Mouse (Mus musculus) liver, embryonic 13.5 days (tissue): Measurements from ENCODE around the gene Lcn9. TPM values are rescaled to one million over a fixed set of nuclear protein-coding genes. Genes with fewer than 3 reads are reported as not detected.

Experiments
- ATAC-seq: fragments of 200-750 bp; cut with Nextera tagmentation; 2 replicates; pipeline ENCODE4 v1.8.0; 2017; ENCODE audit warnings: low read depth, mild to moderate bottlenecking, moderate number of reproducible peaks, moderate library complexity
- DNase-seq: peaks from one replicate; pipeline ENCODE4 v3.0.0; 2022
- H3K27ac ChIP-seq: fragments of 300-500 bp; sonication (generic); 2 replicates; pipeline ENCODE4 v1.5.1; 2015; ENCODE audit warnings: moderate library complexity, mild to moderate bottlenecking, inconsistent platforms
- H3K27me3 ChIP-seq: fragments of 300-500 bp; sonication (generic); 2 replicates; pipeline ENCODE4 v1.6.1; 2015; ENCODE audit warnings: mild to moderate bottlenecking, inconsistent platforms
- H3K36me3 ChIP-seq: fragments of 300-500 bp; sonication (generic); 2 replicates; pipeline ENCODE4 v1.6.1; 2015; ENCODE audit warnings: mild to moderate bottlenecking, inconsistent platforms
- H3K4me1 ChIP-seq: fragments of 300-500 bp; sonication (generic); replicated peaks from 2 replicates; pipeline ENCODE4 v1.6.1; 2015; ENCODE audit warnings: inconsistent platforms
- H3K4me2 ChIP-seq: fragments of 300-500 bp; sonication (generic); 2 replicates; pipeline ENCODE4 v1.6.1; 2015; ENCODE audit warnings: inconsistent platforms, mild to moderate bottlenecking, moderate library complexity
- H3K4me3 ChIP-seq: fragments of 300-500 bp; sonication (generic); replicated peaks from 2 replicates; pipeline ENCODE4 v1.5.1; 2015; ENCODE audit warnings: mild to moderate bottlenecking, inconsistent platforms
- H3K9ac ChIP-seq: fragments of 300-500 bp; sonication (generic); 2 replicates; pipeline ENCODE4 v1.6.1; 2015; ENCODE audit warnings: mild to moderate bottlenecking, inconsistent platforms
- H3K9me3 ChIP-seq: fragments of 300-500 bp; sonication (generic); replicated peaks from 2 replicates; pipeline ENCODE4 v1.6.1; 2016; ENCODE audit warnings: inconsistent platforms
- WGBS: fragments of 180-500 bp; shearing (Covaris S2); methylation state at CpG from one replicate; pipeline ENCODE4 v1.1.7; 2015; ENCODE audit not compliant: insufficient replicate concordance; 5-methylcytosine and 5-hydroxymethylcytosine counted together
- polyA plus RNA-seq: library from polyadenylated mRNA; unstranded; fragments of >200 nt; fragmentation: Nextera tagmentation; extraction: Ambion mirVana; gene quantifications from 2 replicates; pipeline ENCODE4 v1.2.1, GENCODE M21; 2015

Gene Lcn9
- polyA plus RNA-seq, 1 experiment from 2014 or later, result not detected

DNA sequence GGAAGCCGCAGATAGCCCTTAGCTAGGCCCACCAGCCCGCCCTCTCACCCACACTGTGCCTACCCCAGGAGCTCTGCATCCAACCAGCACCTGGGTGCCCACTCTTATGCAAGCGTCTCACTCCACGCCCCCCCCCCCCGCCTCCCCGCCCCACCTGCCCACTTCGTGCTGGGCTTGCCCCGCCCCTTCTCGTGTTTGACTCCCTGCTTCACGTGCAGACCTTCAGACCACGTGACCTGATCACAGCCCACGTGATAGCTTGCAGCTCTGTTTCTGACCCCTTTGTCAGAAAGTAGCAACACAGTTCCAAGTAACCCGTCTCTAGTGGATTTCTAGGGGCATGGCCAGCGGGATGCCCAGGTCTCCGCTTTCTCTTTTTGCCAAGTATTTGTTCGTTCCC lies 24.3 kb downstream of the Lcn9 start, which contains the start of gene Sohlh1:
Gene Sohlh1 (minus strand): TSS at position 23 of the 400 bp plus-strand sequence.
- 65% methylated on average over 16 of the region's 16 CpGs for WGBS
- Histone ChIP-seq H3K9ac (no peak within 1 kb of the TSS), H3K27me3 (no peaks in the 10 kb centered on the region), H3K4me1 (no peaks in the 10 kb centered on the region), H3K9me3 (no peaks in the 10 kb centered on the region), H3K4me2 (no peak within 1 kb of the TSS), H3K27ac (no peak within 1 kb of the TSS), H3K36me3 (no peaks in the 10 kb centered on the region), H3K4me3 (no peak within 1 kb of the TSS)
- DNase-seq (no peak), ATAC-seq (no peak)

GRCm38 (mm10) chr2:25850330-25850729 lies 27.4 kb downstream of the Lcn9 start:
- Histone ChIP-seq H3K36me3 (no peaks in the 10 kb centered on the region), H3K9me3 (no peaks in the 10 kb centered on the region), H3K4me3 (no peak overlapping the region), H3K27ac (no peak overlapping the region), H3K4me1 (no peaks in the 10 kb centered on the region), H3K27me3 (no peaks in the 10 kb centered on the region), H3K9ac (no peak overlapping the region), H3K4me2 (no peak overlapping the region)
- 11% methylated on average over 4 of the region's 4 CpGs for WGBS
- ATAC-seq (no peak), DNase-seq (peak; percentile 14)

DNA sequence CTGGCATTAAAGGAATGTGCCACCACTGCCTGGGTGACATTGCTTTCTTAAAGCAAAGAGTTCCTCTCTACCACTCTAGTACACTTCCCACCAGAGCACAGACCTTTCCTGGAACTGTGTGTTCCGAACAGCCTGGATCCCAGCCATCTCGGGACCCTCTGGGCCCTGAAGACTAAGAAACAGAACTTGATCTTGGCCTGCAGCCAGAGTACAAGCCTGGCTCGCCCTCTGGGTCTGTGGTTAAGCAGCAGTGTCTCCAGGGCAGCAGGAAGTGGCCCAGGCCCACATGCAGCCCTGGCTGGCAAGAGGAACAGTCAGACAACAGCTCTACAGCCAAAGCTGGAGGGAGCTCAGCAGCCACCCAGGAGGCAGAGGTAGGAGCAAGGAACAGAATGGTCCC lies 29.7 kb downstream of the Lcn9 start:
- Histone ChIP-seq H3K9ac (no peak overlapping the region), H3K9me3 (no peaks in the 10 kb centered on the region), H3K27me3 (no peaks in the 10 kb centered on the region), H3K36me3 (no peaks in the 10 kb centered on the region), H3K4me3 (no peak overlapping the region), H3K27ac (no peak overlapping the region), H3K4me2 (no peak overlapping the region), H3K4me1 (no peaks in the 10 kb centered on the region)
- no peak for DNase-seq
- ATAC-seq, result no peak
- WGBS, result 29% methylated on average over 3 of the region's 3 CpGs

DNA sequence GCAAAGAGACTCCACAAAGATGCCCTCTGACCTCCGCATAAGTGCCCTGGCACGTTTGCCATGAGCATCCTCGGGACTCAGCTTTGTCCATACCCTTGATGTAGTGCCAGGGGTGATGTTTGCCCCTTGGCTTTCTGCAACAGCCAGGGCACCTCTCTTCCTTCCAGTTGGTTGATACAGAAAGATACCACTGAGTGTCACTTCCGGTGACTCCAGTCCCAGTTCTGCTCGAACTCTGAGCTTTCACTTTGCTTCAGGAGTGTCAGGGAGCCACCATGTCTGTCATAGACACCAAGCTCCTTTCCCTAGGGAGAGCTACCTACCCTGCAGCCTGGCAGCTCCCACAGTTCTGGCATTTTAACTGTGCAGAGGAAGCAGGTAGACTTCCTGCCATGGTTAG lies 31.0 kb downstream of the Lcn9 start:
- H3K9me3 ChIP-seq, result no peaks in the 10 kb centered on the region

DNA sequence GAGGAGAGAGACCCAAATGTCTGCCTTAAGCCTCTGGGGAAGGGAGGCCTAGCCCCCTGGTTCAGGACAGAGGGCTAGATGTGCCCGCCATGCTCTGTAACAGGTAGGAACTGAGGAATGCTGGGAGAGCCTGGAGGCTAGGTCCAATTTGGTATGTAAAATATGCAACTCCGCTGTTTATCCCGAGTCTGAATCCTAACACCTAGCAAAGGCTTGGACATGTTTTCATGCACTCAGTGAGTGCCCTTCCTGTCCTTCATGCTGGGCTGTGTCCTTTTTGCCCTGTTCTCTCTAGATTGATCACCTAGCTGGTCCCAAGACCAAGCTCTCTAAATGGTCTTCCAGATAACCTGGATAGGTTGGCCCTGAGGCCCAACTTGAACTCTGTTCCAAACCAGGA lies 36.9 kb downstream of the Lcn9 start:
- Histone ChIP-seq H3K4me1 (peaks cover 5% of the 10 kb centered on the region), H3K9me3 (no peaks in the 10 kb centered on the region), H3K36me3 (no peaks in the 10 kb centered on the region), H3K4me2 (no peak overlapping the region), H3K4me3 (no peak overlapping the region), H3K27ac (no peak overlapping the region), H3K9ac (no peak overlapping the region), H3K27me3 (peaks cover 32% of the 10 kb centered on the region)
- 62% methylated on average over 3 of the region's 3 CpGs for WGBS
- ATAC-seq (no peak), DNase-seq (no peak)

More for the DNA sequence above, 31.0 kb downstream of the Lcn9 start:
- Histone ChIP-seq H3K4me1 (no peaks in the 10 kb centered on the region), H3K4me3 (no peak overlapping the region), H3K27ac (no peak overlapping the region), H3K9ac (no peak overlapping the region), H3K36me3 (no peaks in the 10 kb centered on the region), H3K4me2 (no peak overlapping the region), H3K27me3 (no peaks in the 10 kb centered on the region)
- WGBS, result 55% methylated on average over 5 of the region's 5 CpGs
- ATAC-seq, result no peak
- DNase-seq, result no peak

GRCm38 (mm10) chr2:25862038-25862437 lies 39.1 kb downstream of the Lcn9 start:
- H3K9ac ChIP-seq, result no peak overlapping the region
- no peak overlapping the region for H3K4me3 ChIP-seq
- 67% methylated on average over 2 of the region's 2 CpGs for WGBS
- DNase-seq, result no peak
- H3K27me3 ChIP-seq, result peaks cover 49% of the 10 kb centered on the region
- no peak for ATAC-seq
- no peak overlapping the region for H3K27ac ChIP-seq
- H3K9me3 ChIP-seq, result no peaks in the 10 kb centered on the region
- peaks cover 5% of the 10 kb centered on the region for H3K4me1 ChIP-seq
- no peaks in the 10 kb centered on the region for H3K36me3 ChIP-seq
- no peak overlapping the region for H3K4me2 ChIP-seq

GRCm38 (mm10) chr2:25862696-25863270 lies 39.8 kb downstream of the Lcn9 start:
- Histone ChIP-seq H3K4me3 (no peak overlapping the region), H3K27me3 (peaks cover 49% of the 10 kb centered on the region), H3K27ac (no peak overlapping the region), H3K4me2 (no peak overlapping the region), H3K9ac (no peak overlapping the region), H3K9me3 (no peaks in the 10 kb centered on the region), H3K36me3 (no peaks in the 10 kb centered on the region), H3K4me1 (peaks cover 5% of the 10 kb centered on the region)
- DNase-seq (no peak), ATAC-seq (no peak)
- WGBS, result 46% methylated on average over 5 of the region's 5 CpGs

DNA sequence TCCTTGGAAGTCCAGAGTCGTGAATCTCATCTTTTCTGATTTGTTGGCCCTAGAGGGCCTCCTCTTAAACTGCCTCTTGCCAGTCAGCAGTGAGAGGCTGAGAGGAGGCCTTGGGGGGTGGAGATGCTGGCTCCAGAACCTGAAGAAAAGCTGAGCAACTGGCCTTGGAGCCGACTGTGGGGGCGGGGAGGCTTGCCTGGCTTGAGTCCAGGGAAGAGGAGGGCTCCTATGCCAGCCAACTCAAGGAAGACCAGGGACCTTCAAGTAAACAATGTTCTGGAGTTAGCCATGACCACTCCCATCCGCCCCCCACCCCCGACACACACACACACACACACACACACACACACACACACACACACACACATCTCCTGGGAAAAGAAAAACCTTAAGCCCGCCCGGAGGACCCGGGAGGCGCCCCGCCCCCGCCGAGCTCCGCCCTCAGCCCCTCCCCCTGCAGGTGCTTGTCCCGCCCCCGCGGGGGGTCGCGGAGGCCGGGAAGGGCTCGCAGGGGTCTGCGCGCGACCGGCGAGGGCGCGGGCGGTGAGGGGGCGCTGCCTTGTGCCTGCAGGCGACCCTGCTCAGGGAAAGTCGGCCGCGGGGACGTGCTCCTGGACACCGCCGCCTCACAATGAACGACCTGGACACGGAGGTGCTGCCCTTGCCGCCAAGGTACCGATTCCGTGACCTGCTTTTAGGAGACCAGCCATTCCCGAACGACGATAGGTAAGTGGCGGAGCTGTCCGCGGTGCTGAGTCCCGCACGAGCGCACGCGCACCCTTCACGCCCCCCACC lies 40.6 kb downstream of the Lcn9 start, which contains the start of gene Kcnt1:
Gene Kcnt1 (plus strand): TSS at position 398 of the 795 bp plus-strand sequence.
- Histone ChIP-seq H3K27me3 (peaks cover 51% of the 10 kb centered on the region), H3K4me1 (peaks cover 5% of the 10 kb centered on the region), H3K4me3 (peak within 1 kb of the TSS; percentile 39), H3K36me3 (no peaks in the 10 kb centered on the region), H3K9me3 (no peaks in the 10 kb centered on the region), H3K9ac (no peak within 1 kb of the TSS), H3K27ac (no peak within 1 kb of the TSS), H3K4me2 (peak within 1 kb of the TSS; percentile 67)
- WGBS, result 2% methylated on average over 45 of the region's 53 CpGs
- DNase-seq, result no peak
- no peak for ATAC-seq

DNA sequence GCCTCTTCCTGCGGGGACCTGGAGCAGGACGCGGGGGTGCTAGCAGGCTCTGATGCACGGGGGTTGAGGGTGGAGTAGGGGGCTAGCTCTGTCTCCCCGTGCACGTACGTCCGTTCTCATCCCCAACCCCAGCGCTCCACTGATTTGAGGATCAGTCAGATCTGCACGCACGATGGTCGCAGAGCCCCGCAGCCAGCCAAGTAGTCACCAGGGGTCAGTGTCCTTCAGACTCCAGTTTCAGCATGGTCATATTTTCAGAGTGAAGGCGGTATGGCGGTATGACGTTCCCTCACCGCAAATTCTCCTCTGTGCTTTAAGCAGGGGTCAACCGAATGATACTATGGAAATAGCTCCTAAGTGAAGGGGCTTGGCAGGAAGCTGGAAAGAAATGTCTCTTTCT lies 41.3 kb downstream of the Lcn9 start:
- no peaks in the 10 kb centered on the region for H3K36me3 ChIP-seq
- peaks cover 55% of the 10 kb centered on the region for H3K27me3 ChIP-seq
- peaks cover 5% of the 10 kb centered on the region for H3K4me1 ChIP-seq
- DNase-seq, result no peak
- no peak overlapping the region for H3K27ac ChIP-seq
- WGBS, result 7% methylated on average over 18 of the region's 18 CpGs
- no peak overlapping the region for H3K4me2 ChIP-seq
- ATAC-seq, result no peak
- no peaks in the 10 kb centered on the region for H3K9me3 ChIP-seq
- H3K4me3 ChIP-seq, result peak overlapping the region; percentile 39; the same call in 1 of the 2 replicates
- no peak overlapping the region for H3K9ac ChIP-seq

- no peak overlapping the region for H3K4me3 ChIP-seq
These were observed 42.5 kb downstream of the Lcn9 start for GRCm38 (mm10) chr2:25865412-25865811.

DNA sequence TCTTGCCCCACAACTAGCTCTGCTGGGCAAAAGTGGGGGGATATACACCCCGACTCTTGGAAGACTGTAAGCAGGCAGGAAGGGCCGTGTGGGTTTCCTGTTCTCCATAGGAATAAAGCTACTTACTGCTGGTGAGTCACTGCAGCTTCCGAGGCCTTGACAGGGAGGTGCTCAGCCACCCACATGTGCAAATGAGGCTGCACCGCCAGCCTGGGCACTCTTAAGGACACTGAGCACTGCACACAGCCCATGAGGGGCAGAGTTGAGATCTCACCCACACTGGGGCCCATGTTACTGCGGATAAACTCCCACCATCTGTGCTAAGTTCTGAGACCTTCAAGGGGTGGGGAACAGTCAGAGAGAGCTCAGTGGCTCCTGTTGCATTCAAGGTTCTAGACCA lies 43.7 kb downstream of the Lcn9 start:
- DNase-seq, result no peak
- 31% methylated on average over 5 of the region's 5 CpGs for WGBS

More at GRCm38 (mm10) chr2:25865412-25865811, 42.5 kb downstream of the Lcn9 start:
- DNase-seq (no peak), ATAC-seq (no peak)
- H3K27me3 ChIP-seq, result peaks cover 55% of the 10 kb centered on the region
- peaks cover 5% of the 10 kb centered on the region for H3K4me1 ChIP-seq
- no peak overlapping the region for H3K27ac ChIP-seq
- WGBS, result 14% methylated on average over 4 of the region's 4 CpGs
- H3K36me3 ChIP-seq, result no peaks in the 10 kb centered on the region
- no peak overlapping the region for H3K9ac ChIP-seq
- no peak overlapping the region for H3K4me2 ChIP-seq
- no peaks in the 10 kb centered on the region for H3K9me3 ChIP-seq

More for the DNA sequence above, 43.7 kb downstream of the Lcn9 start:
- ATAC-seq, result no peak
- Histone ChIP-seq H3K36me3 (no peaks in the 10 kb centered on the region), H3K4me1 (peaks cover 5% of the 10 kb centered on the region), H3K9me3 (no peaks in the 10 kb centered on the region), H3K4me2 (no peak overlapping the region), H3K9ac (no peak overlapping the region), H3K27ac (no peak overlapping the region), H3K27me3 (peaks cover 55% of the 10 kb centered on the region), H3K4me3 (no peak overlapping the region)
